Mouse (Mus musculus) hindbrain, postnatal 0 days (tissue): ENCODE data around the gene Kcnk16. TPM values are rescaled to one million over a fixed set of nuclear protein-coding genes. Genes with fewer than 3 reads are reported as not detected.

Experiments
- ATAC-seq: fragments of 200-750 bp; cut with Nextera tagmentation; 2 replicates; pipeline ENCODE4 v1.8.0; 2017; ENCODE audit warnings: mild to moderate bottlenecking, moderate TSS enrichment, moderate library complexity
- DNase-seq: peaks from one replicate; pipeline ENCODE4 v3.0.0-alpha.2; 2015; ENCODE audit warnings: low spot score
- H3K27ac ChIP-seq: fragments of 300-500 bp; sonication (generic); 2 replicates; pipeline ENCODE4 v1.5.1; 2014; ENCODE audit warnings: mild to moderate bottlenecking
- H3K27me3 ChIP-seq: fragments of 300-500 bp; sonication (generic); 2 replicates; pipeline ENCODE4 v1.6.1; 2014; ENCODE audit warnings: low read length, mixed read lengths; ENCODE audit not compliant: insufficient read depth
- H3K36me3 ChIP-seq: fragments of 300-500 bp; sonication (generic); 2 replicates; pipeline ENCODE4 v1.6.1; 2014; ENCODE audit warnings: low read length, mixed read lengths; ENCODE audit not compliant: insufficient read depth
- H3K4me1 ChIP-seq: fragments of 300-500 bp; sonication (generic); 2 replicates; pipeline ENCODE4 v1.6.1; 2014; ENCODE audit warnings: antibody characterized with exemption, low read length, mixed read lengths; ENCODE audit not compliant: insufficient read depth
- H3K4me2 ChIP-seq: fragments of 300-500 bp; sonication (generic); 2 replicates; pipeline ENCODE4 v1.6.1; 2014; ENCODE audit warnings: low read depth, mild to moderate bottlenecking, low read length, moderate library complexity, mixed read lengths
- H3K4me3 ChIP-seq: fragments of 300-500 bp; sonication (generic); 2 replicates; pipeline ENCODE4 v1.5.1; 2014; ENCODE audit warnings: low read length
- H3K9ac ChIP-seq: fragments of 300-500 bp; sonication (generic); replicated peaks from 2 replicates; pipeline ENCODE4 v1.6.1; 2014; ENCODE audit warnings: mild to moderate bottlenecking, low read length, moderate library complexity, mixed read lengths
- H3K9me3 ChIP-seq: fragments of 300-500 bp; sonication (generic); 2 replicates; pipeline ENCODE4 v1.6.1; 2016; ENCODE audit warnings: low read length, mixed read lengths
- CTCF ChIP-seq: IDR thresholded peaks from 2 replicates; pipeline ENCODE4 v1.5.1; 2016; ENCODE audit warnings: antibody characterized with exemption, control low read depth, low read depth
- WGBS: fragments of 180-500 bp; shearing (Covaris S2); extraction: QIAGEN DNeasy Blood & Tissue Kit; methylation state at CpG from one replicate; pipeline ENCODE4 v1.1.7; 2014; 5-methylcytosine and 5-hydroxymethylcytosine counted together
- polyA plus RNA-seq: library from polyadenylated mRNA; unstranded; fragments of >200 nt; fragmentation: Nextera tagmentation; extraction: Ambion mirVana; gene quantifications from 2 replicates; pipeline ENCODE4 v1.2.1, GENCODE M21; 2015
- total RNA-seq: library from RNA; depleted of rRNA; stranded (reverse); fragments of >200 nt; gene quantifications from 2 replicates; pipeline ENCODE4 v1.2.3, GENCODE M21; 2014

Kcnk16 gene
- total and polyA plus RNA-seq, 2 experiments from 2014 or later = not detected

GRCm38 (mm10) chr14:20294117-20294892, 25.3 kb upstream of the Kcnk16 start, which contains the start of gene Nudt13:
Nudt13 (plus strand) TSS chr14:20294697.
- ATAC-seq = peak; percentile 97
- Histone ChIP-seq H3K9me3 (no peaks in the 10 kb centered on the region), H3K9ac (peak within 1 kb of the TSS; percentile 14), H3K27me3 (no peaks in the 10 kb centered on the region), H3K27ac (no peak within 1 kb of the TSS), H3K4me3 (peak within 1 kb of the TSS; percentile 59), H3K4me1 (no peaks in the 10 kb centered on the region), H3K36me3 (no peaks in the 10 kb centered on the region), H3K4me2 (peak within 1 kb of the TSS; percentile 55)
- no peak for TF ChIP-seq CTCF
- 24% methylated on average over 14 of the region's 14 CpGs for WGBS
- DNase-seq = peak; percentile 98

- no peaks in the 10 kb centered on the region for H3K36me3 ChIP-seq
- ATAC-seq (no peak), DNase-seq (no peak)
- no peak overlapping the region for H3K27ac ChIP-seq
- WGBS = 66% methylated on average over 4 of the region's 4 CpGs
- no peak overlapping the region for H3K4me3 ChIP-seq
- H3K4me1 ChIP-seq = no peaks in the 10 kb centered on the region
- no peaks in the 10 kb centered on the region for H3K27me3 ChIP-seq
- no peak for TF ChIP-seq CTCF
- no peak overlapping the region for H3K9ac ChIP-seq
- no peak overlapping the region for H3K4me2 ChIP-seq
- H3K9me3 ChIP-seq = no peaks in the 10 kb centered on the region
Measured at GRCm38 (mm10) chr14:20291391-20291790, 22.4 kb upstream of the Kcnk16 start.

GRCm38 (mm10) chr14:20268421-20268820, 578 bp downstream of the Kcnk16 start:
- H3K4me2 ChIP-seq = no peak overlapping the region
- WGBS = 54% methylated on average over 6 of the region's 6 CpGs
- DNase-seq (peak; percentile 25), ATAC-seq (no peak)
- no peak overlapping the region for H3K4me3 ChIP-seq
- H3K27ac ChIP-seq = no peak overlapping the region
- no peaks in the 10 kb centered on the region for H3K36me3 ChIP-seq
- no peak overlapping the region for H3K9ac ChIP-seq
- H3K9me3 ChIP-seq = no peaks in the 10 kb centered on the region
- H3K27me3 ChIP-seq = no peaks in the 10 kb centered on the region
- no peaks in the 10 kb centered on the region for H3K4me1 ChIP-seq
- TF ChIP-seq CTCF = no peak

GRCm38 (mm10) chr14:20262346-20262745, 6.7 kb downstream of the Kcnk16 start:
- Histone ChIP-seq H3K4me2 (no peak overlapping the region), H3K27me3 (no peaks in the 10 kb centered on the region), H3K27ac (no peak overlapping the region), H3K4me3 (no peak overlapping the region), H3K9ac (no peak overlapping the region), H3K9me3 (no peaks in the 10 kb centered on the region), H3K4me1 (no peaks in the 10 kb centered on the region), H3K36me3 (no peaks in the 10 kb centered on the region)
- ATAC-seq (no peak), DNase-seq (no peak)
- WGBS = 73% methylated on average over 4 of the region's 4 CpGs
- TF ChIP-seq CTCF = no peak

GRCm38 (mm10) chr14:20258185-20259113, 10.6 kb downstream of the Kcnk16 start:
- Histone ChIP-seq H3K9ac (no peak overlapping the region), H3K4me1 (no peaks in the 10 kb centered on the region), H3K4me2 (no peak overlapping the region), H3K9me3 (no peaks in the 10 kb centered on the region), H3K4me3 (no peak overlapping the region), H3K27me3 (no peaks in the 10 kb centered on the region), H3K36me3 (no peaks in the 10 kb centered on the region), H3K27ac (no peak overlapping the region)
- DNase-seq = peak; percentile 87
- WGBS = 56% methylated on average over 8 of the region's 8 CpGs
- ATAC-seq = peak; percentile 83
- peak; percentile 98 for TF ChIP-seq CTCF

- Histone ChIP-seq H3K36me3 (no peaks in the 10 kb centered on the region), H3K27ac (peak overlapping the region; percentile 9; the same call in 1 of the 2 replicates), H3K27me3 (no peaks in the 10 kb centered on the region), H3K4me2 (no peak overlapping the region), H3K4me1 (no peaks in the 10 kb centered on the region), H3K9me3 (no peaks in the 10 kb centered on the region), H3K4me3 (no peak overlapping the region), H3K9ac (no peak overlapping the region)
- TF ChIP-seq CTCF = no peak
- 43% methylated on average over 14 of the region's 14 CpGs for WGBS
- DNase-seq = peak; percentile 46
- peak; percentile 75 for ATAC-seq
Measured at GRCm38 (mm10) chr14:20250237-20251171, 18.5 kb downstream of the Kcnk16 start.
